Mouse (Mus musculus) liver, embryonic 14.5 days (tissue): Measurements from ENCODE around the gene Pdc.
"Not testable (repeated sequence)": the region's sequence is repeated elsewhere in the genome, so short reads cannot be mapped to it uniquely, and the experiment has no call there.

Source experiments
- CTCF ChIP-seq: IDR thresholded peaks from 2 replicates; pipeline ENCODE4 v1.5.1; 2016; ENCODE audit warnings: antibody characterized with exemption, low read depth, control low read depth
- EP300 ChIP-seq: IDR thresholded peaks from 2 replicates; pipeline ENCODE4 v1.6.1; 2016; ENCODE audit warnings: antibody characterized with exemption, low read depth

- not testable (repeated sequence) for TF ChIP-seq CTCF, EP300
Measured at GRCm38 (mm10) chr1:150294051-150294450, 25.2 kb upstream of the Pdc start.
